Mouse (Mus musculus): ENCODE data around the gene Asprv1.

Gene Asprv1

DNA sequence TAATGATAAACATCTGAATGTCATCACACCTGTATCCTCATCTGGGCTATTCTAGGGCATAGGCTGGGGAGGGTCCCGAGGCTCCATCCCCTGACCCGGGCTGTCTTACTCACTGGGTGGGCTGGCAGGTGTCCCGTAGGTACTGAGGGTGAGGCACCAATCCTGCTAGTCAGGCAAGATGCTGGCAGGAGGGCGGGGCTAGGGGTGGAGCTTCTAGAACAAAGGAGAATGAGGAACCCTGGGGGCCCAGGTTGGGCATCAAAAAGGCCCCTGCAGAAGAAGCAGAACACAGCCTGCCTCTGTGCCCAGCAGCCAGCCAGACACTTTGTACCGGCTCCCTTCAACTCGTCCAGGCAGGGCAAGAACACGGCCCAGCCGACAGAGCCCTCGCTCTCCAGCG lies at the start of gene Asprv1:
TSS of gene Asprv1 (plus strand) at position 219 of the 400 bp plus-strand sequence.
- DNase-seq (ENCODE audit: low read depth in 2 of 2, low spot score in 2 of 2): no peak

DNA sequence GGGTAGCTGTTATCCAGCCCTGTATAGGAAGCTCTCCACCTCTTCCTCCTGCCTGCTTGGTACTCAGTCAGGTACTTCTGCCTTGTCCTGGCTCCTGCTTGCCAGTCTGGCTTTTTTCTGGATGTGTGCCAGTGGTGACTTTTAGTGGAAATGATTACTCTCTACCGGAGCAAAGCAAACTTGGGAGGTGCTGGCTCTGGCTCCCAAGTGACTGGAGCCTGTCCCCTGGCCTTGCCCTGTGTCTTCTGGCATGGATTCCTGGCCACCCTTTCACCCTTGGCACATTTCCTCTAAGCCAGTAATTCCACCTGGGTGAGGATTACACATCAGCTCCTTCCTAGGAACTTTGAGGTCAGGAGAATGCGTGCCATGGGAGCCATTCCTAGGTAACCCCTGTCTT lies 49.6 kb upstream of the Asprv1 start:
- no peak for DNase-seq (ENCODE audit: low read depth in 2 of 2, low spot score in 2 of 2)

DNA sequence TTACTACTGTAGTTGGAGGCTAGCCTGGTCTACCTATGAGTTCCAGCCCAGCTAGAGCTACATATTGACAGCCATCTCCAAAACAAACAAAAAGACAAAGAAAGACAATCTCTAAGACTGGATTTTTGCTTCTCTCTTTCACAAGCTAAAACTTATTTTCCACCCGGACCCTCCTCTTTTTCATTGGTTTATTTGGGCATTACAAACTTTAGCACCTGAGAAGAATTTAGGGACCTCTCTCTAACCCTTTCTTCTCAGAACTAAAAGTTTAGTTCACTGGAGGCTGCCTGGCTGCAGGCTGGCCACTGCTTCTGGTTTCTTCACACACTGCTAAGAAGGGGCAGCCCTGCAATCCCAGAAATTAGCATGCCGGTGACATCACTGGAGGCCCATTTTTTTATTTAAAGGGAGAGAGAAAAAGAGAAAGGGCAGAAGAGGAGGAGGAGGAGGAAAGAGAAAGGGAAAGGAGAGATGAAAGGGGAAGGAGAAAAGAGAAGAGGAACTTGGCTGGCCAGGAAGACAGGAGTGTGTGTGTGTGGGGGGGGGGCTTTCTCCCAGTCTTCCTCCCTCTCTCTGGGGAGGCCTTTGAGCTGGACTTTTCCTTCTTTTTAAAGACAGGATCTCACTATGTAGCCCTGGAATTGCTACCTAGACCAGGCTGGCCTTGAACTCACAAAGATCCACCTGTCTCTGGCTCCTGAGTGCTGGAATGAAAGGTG lies 48.7 kb upstream of the Asprv1 start:
- no peak for DNase-seq (ENCODE audit: low read depth in 2 of 2, low spot score in 2 of 2)

DNA sequence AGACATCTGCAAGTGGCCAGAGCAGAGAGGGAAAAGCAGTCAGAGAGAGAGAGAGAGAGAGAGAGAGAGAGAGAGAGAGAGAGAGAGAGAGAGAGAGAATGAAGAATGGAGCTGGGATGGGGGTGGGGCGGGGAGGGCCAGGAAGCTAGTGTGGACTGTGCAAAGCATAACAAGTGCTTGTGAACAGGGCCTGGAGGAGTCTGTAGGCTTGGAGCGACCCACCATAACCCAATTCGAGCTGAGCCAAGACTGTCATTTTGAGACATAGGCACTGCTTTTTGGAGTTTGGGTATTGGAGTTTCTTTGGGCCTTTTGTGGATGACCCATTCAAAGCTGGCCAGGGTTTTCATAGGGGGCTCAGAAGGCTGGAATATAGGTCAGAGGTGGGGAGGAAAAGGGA lies 48.0 kb upstream of the Asprv1 start:
- DNase-seq (ENCODE audit: low read depth in 2 of 2, low spot score in 2 of 2): no peak

DNA sequence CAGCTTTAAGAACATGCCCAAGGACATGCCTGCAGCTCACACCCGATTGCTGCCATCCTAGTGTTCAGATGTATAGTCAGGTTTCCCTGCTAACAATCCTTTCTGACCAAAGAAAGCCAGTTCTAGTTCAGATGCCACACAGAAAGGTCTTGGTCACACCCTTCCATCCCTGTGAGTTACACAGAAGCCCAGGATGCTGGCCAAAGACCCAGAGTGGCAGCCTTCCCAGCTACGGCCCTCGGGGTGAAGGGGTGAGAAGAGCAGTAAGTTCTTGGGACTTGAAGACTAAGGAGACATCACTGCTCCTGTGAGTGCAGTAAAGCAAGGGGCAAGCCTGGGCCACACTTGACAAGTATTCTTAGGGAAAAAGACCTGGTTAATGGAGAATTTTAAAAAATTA lies 44.8 kb upstream of the Asprv1 start:
- no peak for DNase-seq (ENCODE audit: low read depth in 2 of 2, low spot score in 2 of 2)

DNA sequence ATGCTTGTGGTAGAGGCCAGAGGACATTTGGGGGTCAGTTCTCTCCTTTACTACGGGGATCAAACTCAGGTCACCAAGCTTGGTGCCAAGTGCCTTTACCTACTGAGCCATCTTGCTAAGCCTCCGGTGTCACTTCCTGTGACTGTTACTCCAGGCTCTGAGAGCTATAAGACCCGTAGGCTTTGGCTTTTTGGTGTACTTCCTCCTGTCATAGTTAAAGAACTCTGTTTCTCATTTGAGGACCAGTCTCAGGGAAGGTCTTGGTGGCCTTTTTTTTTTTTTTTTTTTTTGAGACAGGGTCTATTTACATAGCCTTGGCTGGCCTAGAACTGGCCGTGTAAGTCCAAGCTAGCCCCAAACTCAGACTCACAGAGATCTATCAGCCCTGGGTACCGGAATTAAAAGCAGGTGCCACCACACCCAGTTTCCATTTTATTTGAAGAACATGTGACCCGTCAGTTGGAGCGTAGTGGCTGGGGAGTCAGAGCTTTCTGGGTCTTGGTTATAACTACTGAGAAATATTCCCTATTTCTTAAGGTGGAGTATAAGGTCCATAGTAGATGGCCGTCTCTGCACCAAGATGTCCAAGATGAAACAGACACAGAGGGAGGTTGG lies 44.3 kb upstream of the Asprv1 start:
- no peak for DNase-seq (ENCODE audit: low read depth in 2 of 2, low spot score in 2 of 2)

DNA sequence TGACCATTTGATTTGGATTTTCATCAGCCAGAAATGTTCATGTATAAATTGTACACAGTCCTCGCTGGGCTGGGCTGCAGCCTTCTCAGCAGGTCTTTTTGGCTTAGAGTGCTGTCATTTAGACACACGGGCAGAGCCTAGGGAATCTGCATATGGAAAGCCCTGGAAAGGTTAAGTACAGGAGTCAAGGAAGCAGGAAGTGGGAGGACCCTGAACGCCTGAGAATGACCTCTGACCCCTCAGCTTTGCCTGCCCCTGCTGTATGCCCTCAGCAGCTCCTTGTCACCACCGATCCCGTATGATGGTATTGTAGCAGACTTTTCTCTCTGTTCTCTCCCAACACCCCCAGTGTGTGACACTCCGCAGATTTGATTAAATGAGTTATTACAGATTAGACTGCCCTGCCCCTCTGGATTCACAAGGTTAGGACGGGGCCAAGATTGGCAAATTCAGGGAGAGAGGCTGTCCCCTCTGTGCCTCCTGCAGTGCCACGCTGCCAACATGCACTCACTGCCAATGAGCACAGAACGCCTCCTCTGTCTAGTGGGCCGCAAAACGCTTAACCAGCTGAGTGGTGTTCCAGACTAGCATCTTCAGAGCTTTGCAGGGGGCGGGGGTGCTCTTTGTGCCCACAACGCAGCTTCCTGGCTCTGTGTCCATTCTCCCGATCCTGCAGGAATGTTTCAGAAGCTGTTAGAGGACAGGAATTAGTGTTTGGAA lies 43.5 kb upstream of the Asprv1 start:
- DNase-seq (ENCODE audit: low read depth in 2 of 2, low spot score in 2 of 2): no peak

DNA sequence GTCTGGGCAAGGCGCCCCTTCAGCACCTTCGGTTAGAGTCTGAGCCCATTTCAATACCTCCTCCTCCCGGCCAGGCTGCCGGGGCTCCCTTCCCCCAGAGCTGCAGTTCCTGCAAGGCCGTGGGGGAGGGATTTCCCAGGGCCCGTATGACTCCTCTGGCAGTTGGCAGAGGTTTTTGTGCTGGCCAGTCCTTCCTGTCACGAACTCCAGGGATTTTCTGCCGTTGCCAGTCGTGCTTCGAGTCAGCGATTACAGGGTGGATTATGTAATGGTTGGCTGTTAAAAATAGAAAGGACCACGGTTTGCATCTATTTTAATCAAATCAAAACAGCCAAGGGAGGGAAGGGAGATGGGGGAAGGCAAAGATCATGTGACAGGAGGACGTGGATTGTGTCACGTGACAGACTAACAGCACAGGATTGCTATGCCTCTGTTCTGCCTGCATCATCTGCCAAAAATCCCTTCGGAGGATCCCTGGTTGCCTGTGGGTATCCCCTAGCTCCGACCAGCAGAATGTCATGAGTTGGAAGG lies 42.8 kb upstream of the Asprv1 start:
- no peak for DNase-seq (ENCODE audit: low read depth in 2 of 2, low spot score in 2 of 2)

DNA sequence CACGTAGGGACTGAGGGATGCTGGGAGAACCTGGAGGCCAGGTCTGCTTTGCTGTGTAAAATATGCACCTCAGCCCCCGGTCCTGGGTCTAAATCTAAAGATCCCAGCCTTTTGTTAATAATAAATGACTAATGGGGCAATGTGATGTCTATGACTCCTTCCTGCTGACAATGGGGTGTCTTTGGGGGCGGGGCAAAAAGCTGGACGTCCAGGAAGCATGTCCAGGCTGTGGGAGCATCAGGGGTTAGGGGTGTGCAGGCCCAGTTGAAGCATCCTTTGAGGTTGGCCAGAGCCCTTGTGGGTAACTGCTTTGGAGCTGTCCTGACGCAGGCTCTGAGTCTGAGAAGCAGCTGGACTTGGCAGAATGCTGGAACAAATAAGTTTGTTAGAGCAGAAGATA lies 41.9 kb upstream of the Asprv1 start:
- no peak for DNase-seq (ENCODE audit: low read depth in 2 of 2, low spot score in 2 of 2)

DNA sequence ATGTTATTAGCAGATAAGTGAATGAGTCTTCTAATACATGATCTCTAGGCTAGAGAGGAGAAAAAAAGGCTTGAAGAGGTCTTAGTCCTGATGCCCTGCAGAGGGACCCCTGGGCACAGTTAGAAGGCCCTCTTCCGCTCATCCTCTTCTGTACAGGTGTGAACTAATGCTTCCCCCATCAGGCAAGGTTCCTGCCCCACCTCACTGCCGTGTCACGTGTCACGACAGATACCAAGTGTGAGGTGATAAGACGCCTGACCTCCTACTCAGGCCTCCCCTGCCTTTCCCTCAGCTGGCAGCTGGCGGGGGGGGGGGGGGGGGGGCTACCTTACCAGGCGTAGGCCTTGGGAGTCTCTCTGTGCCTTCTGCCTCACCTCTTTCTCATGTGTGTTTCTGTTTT lies 39.5 kb upstream of the Asprv1 start:
- DNase-seq (ENCODE audit: low read depth in 2 of 2, low spot score in 2 of 2): no peak

DNA sequence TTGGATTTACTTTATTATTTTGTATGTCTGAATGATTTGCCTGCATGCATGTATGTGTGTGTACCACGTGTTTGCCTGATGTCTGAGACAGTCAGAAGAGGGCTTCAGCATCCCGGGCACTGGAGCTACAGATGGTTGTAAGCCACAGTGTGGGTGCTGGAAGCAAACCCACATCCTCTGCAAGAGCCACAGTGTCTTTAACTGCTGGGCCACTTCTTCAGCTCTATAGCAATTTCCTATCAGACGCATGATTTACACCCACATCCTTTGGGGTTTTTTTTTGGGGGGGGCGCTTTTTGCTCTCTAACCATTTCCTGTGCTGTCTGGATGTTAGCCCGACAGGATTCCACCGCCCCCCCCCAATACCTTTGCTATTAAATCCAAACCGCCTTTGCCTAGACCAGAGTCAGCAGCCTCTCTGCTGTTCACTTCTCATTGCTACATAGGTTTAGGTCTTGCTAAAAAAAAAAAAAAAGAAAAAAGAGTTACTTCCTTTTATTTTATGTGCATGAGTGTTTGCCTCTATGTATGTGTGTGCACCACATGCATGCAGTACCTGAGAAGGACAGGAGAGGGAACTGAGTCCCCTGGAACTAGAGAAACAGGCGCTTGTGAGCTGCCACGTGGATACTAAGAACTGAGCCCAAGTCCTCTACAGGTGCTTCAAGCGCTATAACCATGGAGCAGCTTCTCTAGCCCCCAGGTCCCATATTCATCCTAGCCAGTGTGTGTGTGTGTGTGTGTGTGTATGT lies 34.6 kb upstream of the Asprv1 start:
- DNase-seq (ENCODE audit: low read depth in 2 of 2, low spot score in 2 of 2): peak; percentile 29 to 51

DNA sequence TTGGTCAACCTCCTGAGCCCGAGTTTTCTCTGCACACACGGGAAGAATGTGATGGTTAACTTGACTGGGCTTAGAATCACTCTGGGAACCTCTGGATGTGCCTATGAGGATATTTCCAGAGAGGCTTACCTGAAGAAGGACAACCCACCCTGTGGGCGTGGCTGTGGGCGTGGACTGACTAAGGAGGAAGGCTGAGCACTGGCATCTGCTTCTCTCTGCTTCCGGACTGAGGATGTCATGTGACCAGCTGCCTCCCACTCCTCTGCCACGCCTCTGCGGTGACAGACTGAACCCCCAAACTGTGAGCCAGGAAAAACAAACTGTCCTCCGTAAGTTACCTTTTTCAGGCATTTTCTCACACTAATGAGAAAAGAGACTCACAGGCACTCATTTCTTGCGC lies 33.3 kb upstream of the Asprv1 start:
- no peak for DNase-seq (ENCODE audit: low read depth in 2 of 2, low spot score in 2 of 2)

DNA sequence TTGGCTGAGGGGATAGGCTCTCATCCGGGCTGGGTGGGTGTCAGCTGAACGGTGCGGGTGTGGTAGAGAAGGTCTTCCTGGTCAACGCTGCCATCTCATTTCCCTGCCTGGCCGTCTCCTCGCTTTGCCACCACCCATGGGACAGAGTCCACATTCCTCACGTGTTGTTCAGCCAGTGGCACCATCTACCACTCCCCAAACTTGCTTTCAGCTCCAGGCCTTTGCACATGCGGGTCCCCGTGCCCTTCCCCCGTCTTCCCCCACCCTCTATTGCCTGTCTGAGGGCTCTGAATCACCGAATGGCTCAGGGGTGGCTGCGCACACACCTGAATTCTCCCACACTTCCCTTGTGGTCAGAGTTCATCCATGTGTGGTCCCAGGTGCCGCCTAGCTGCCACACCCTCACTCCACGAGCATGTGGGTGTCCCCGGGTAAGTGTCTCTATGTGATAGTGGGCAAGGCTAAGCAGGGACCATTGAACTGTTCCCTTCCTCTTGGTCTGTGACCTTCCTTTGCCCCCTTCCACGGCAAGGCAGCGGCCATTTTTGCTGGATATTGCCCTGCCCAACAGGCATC lies 32.0 kb upstream of the Asprv1 start:
- no peak for DNase-seq (ENCODE audit: low read depth in 2 of 2, low spot score in 2 of 2)

DNA sequence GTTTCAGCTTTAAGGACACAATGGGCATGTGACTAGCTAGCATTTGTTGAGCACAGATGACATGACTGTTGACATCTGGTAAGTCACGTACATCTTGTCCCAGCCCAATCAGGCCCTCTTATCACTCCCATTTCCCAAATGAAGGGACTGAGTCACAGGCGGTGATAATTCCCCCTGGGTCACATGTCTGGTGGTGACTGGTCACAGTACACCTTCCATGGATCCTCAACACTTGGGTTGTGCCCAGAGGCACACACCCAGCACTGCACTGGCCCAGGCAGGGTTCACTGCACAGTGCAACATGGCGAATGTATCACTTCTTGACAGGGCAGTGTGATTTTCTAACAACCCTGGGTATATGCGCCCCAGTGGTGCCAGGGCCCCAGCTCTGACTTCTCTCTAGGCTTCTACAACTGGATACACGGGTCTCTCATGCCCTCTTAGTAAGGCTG lies 29.2 kb upstream of the Asprv1 start:
- no peak for DNase-seq (ENCODE audit: low read depth in 2 of 2, low spot score in 2 of 2)

DNA sequence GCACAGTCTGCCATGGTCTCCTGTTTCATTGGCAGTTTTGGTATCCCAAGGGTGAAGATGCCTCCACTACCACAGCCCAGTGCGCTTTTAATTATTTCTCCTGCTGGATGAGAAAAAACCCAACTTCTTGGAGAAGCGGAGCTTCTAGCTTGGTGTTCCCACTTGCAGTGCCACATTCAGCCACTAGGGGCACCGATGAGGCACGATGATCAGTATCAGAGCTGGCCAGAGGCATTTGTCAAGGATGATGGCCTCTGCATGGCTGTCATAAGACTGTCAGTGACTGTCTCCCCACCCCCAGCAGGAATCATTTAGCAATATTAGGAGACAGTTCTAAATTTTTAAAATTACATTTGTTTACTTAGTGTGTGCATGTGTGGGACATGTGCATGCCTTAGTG lies 28.8 kb upstream of the Asprv1 start:
- DNase-seq (ENCODE audit: low read depth in 2 of 2, low spot score in 2 of 2): peak; percentile 70 to 75

DNA sequence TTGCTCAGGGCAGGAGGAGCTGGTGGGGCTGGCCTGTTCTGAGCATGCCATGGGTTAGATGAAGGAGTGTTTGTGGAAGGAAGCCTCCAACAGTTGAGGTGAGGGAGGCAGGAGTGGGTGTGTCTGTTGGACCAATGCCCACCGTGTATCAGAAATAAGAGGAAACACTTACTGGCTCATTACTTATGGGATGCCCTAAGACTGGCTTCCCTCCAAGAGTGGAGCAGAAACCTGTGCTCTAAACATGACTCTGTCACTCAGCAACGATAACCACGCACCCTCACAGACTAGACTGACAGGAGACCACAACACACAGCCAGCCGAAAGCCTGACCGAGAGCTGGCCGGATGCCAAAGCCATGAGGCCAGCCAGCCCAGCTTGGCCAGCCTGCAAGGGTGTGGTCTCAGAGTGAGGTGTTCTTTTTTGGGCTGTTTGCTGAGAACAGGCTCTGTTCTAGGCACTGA lies 28.0 kb upstream of the Asprv1 start:
- DNase-seq (ENCODE audit: low read depth in 2 of 2, low spot score in 2 of 2): peak; percentile 43 to 44

DNA sequence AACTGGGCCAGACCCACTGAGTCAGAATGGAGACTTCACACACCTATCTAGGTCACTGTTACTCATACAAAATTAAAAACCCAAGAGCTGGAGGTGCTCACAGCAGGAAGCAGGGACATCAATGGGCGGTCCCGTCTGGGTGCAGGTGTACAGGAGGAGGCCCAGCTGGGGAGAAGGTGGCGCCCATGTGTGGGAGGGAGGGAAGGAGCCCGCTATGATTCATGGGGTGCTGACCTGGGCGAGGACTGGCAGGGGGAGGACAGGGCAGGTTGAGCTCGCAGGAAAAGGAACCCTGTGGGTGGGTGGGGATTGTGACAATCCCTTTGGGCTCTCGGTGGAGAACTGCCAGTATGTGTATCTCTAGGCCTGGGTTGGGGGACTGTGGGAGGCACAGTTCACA lies 22.7 kb upstream of the Asprv1 start:
- DNase-seq (ENCODE audit: low read depth in 2 of 2, low spot score in 2 of 2): no peak

DNA sequence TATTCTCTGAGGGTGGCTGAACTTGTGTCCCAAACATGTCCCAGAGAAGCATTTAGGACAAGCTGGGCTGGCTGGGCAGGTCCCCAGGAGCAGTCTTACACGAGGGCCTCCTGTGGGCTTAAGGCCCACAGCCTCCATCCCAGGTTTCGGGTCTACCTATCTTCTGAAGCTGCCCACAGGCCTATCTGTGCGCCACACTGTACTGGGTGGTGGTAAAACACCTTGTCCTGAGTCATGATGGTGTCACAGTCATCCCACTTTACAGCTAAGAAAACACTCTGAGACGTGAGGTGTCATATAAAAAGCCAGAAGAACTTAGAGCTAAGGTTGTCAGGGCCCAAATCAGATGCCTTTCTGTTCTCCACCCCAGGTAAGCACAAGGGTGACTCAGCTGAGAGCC lies 21.7 kb upstream of the Asprv1 start:
- no peak for DNase-seq (ENCODE audit: low read depth in 2 of 2, low spot score in 2 of 2)

DNA sequence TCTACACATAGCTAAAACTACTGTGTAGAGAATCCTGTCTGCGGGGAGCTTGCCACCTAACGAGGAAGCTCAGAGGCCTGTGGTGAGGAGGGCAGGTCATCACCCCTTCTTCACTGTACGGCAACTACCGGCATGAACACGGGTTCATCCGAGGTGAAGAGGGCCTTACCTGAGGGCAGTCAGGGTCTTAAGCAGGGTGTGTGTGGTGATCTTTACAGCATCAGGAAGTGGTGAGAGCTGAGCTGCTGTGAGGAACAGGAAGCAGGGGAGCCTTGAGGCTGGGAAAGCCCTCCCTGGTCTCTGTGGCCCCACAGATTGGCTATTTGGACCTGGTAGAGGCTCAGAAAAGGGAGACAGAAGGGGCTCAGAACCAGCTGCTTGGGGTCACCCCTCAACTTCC lies 20.5 kb upstream of the Asprv1 start:
- peak; percentile 50 to 55 for DNase-seq (ENCODE audit: low read depth in 2 of 2, low spot score in 2 of 2)

DNA sequence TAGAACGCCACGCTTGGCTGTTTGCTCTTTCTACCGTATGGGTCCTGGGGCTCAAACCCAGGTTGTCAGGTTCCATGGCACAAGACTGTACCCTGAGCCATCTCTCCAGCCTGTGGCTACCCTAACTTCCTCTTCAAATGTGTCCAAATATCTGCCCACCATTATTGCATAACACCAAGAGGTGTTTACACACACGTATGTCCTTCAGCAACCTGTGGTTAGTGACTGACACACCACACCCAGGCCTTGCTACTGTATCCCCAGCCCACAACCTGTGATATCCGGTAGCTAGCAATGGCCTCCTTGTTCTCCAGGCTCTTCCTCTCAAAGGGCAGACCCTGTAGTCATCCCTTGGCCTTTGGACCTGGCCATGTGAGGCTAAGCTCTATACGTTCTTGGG lies 18.7 kb upstream of the Asprv1 start:
- DNase-seq (ENCODE audit: low read depth in 2 of 2, low spot score in 2 of 2): no peak

DNA sequence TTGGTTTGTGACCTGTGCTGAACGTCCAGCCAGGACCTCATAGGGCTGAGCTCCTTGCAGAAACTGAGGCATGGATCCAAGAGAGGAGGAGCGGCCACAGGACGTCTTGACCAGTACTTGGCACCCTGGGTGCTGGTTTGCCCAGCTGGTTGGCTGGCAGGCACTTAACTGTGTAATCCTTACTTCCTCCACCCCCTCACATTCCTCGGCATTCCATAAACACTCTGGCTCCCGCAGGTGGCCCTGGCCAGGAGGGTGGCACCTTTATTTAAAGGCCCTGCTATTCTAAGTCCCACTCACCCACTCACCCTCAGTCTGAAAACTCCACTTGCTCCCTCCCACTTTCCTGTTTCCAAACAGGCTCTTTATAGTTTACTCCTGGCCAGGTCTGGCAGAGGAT lies 17.2 kb upstream of the Asprv1 start:
- no peak for DNase-seq (ENCODE audit: low read depth in 2 of 2, low spot score in 2 of 2)

Measured in CD8-positive naive resting alpha-beta T cell, adult 2 months (primary cell).